Mouse (Mus musculus): ENCODE measurements at regions not wholly inside any gene's neighbourhood (a gene's known extent, or its start where the extent isn't known, plus 50 kb on each side); places are given as distances from the start of the nearest gene placed in this dataset.
"Not testable (repeated sequence)": the region's sequence is repeated elsewhere in the genome, so short reads cannot be mapped to it uniquely, and the experiment has no call there.

DNA sequence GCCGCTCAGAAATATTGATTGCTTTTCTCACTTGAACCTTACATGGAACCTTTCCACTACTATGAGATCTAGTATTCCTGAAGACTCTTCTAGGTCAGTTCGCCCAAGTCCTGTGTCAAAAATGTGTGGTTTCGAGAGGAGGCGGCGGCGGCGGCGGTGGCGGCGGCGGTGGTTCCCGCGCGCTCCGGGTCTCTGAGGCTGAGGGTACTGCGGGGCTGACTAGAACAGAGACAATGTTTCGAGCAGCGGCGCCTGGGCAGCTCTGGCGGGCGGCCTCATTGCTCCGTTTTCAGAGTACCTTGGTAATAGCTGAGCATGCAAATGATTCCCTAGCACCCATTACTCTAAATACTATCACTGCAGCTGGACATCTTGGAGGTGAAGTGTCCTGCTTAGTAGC lies 957.0 kb upstream of the Gm597 start:
- 88% methylated on average over 22 of the region's 22 CpGs for WGBS
- ATAC-seq (ENCODE audit: low FRiP score); H3K9ac ChIP-seq; H3K9me3 ChIP-seq (ENCODE audit: control insufficient read depth, low read length); H3K4me1 ChIP-seq (replicated peaks; ENCODE audit: control insufficient read depth, insufficient read depth, low read length); DNase-seq (ENCODE audit: low spot score); H3K27ac ChIP-seq; H3K4me3 ChIP-seq (replicated peaks; ENCODE audit: low read length); H3K27me3 ChIP-seq (ENCODE audit: control insufficient read depth, insufficient read depth, low read length); H3K36me3 ChIP-seq (replicated peaks; ENCODE audit: control insufficient read depth, insufficient read depth); H3K4me2 ChIP-seq (replicated peaks): not testable (repeated sequence)

DNA sequence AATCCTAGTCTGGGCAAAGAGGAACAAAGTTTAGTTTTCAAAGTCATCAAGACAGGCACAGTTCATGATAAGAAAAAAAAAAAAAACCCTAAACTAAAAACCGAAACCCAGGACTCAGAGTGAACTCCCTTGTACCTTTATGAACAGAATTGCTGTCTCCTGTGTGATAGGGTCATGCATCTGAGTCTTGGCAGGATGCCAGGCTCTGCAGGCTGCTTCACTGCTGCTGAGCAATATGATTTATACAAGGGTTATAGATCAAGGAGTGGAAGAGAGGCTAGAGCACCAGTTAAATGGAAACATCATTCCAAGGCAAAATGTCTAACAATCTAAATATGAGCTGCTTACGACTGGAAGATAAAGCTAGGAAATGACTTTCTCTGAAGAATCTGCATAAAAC lies 951.9 kb upstream of the Gm597 start:
- WGBS = 43% methylated on average over 2 of the region's 2 CpGs
- DNase-seq (ENCODE audit: low spot score) = peak; percentile 52
- Histone ChIP-seq H3K4me2 (replicated peaks) (no peak overlapping the region), H3K9ac (no peak overlapping the region), H3K36me3 (replicated peaks; ENCODE audit: control insufficient read depth, insufficient read depth) (no peaks in the 10 kb centered on the region), H3K4me3 (replicated peaks; ENCODE audit: low read length) (no peak overlapping the region), H3K4me1 (replicated peaks; ENCODE audit: control insufficient read depth, insufficient read depth, low read length) (no peaks in the 10 kb centered on the region), H3K27me3 (ENCODE audit: control insufficient read depth, insufficient read depth, low read length) (no peaks in the 10 kb centered on the region), H3K27ac (no peak overlapping the region), H3K9me3 (ENCODE audit: control insufficient read depth, low read length) (no peaks in the 10 kb centered on the region)
- no peak; the same call in 1 of the 2 replicates for ATAC-seq (ENCODE audit: low FRiP score)

Measured in hindbrain, embryonic 14.5 days (tissue).